Mouse (Mus musculus) thymus, postnatal 4 days (tissue): ENCODE results near the gene Shisa7.
"Not testable (repeated sequence)": the region's sequence is repeated elsewhere in the genome, so short reads cannot be mapped to it uniquely, and the experiment has no call there.

Experiments
- DNase-seq: peaks from one replicate; pipeline ENCODE4 v3.0.0; 2021

The Shisa7 gene

DNA sequence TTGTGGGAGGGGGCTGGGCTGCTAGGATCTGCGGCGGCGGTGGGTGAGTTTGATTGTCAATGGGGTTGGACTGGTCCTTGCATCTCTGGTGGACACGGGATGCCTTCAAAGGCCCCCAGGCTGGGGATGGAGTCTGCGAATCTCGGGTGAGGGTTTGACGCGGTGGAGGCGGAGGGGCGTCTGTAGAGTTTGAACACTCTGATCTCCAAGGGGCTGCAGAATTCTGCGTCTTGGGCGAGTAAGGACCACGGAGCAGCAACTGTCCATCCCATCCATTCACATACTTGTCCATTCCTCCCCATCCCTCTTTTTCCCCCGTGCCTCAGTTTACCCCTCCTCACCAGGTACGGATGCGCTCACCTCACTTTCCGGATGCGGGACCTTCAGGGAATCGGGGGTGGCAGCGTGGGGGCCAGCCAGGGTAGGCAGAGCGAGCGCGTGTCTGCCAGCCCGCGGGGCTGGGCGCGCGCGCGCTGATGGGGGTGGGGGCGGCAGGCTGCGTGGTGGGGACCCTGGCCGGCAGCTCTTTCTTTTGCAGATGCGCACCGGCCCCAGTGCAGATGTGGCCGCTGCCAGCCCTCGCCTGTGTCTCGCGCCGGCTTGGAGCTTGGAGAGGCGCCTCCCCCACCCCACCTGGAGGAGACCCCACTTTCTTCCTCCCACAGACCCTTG lies at the start of gene Shisa7:
TSS of gene Shisa7 (minus strand) at position 452 of the 672 bp plus-strand sequence.
- DNase-seq = no peak

DNA sequence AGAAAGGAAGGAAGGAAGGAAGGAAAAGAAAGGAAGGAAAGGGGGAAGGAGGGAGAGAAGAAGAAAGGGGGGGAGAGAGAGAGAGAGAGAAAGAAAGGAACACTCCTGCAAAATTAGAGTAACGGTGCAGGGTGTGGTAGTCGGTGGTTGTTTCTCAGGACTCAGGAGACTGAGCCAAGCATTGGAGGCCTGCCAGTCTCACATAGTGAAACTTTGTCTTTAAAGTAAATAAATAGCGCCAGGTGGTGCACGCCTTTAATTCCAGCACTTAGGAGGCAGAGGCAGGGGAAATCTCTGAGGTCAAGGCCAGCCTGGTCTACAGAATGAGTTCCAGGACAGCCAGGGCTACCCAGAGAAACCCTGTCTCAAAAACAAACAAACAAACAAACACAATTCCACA lies 42.2 kb upstream of the Shisa7 start:
- DNase-seq = no peak

DNA sequence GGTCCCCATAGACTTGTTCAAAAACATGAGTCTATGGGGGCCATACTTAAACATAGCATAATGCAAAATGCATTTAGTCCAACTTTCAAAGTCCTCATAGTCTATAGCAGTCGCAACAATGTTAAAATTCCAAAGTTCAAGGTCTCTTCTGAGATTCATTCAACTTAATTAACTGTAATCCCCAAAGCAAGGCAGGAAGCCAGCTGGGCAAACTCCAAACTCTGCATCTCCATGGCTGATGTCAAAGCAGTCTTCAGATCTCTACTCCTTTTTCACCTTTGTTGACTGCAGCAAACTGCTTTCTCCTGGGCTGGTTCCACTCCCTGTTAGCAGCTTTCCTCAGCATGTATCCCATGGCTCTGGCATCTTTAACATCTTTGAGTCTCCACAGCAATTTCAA lies 34.5 kb upstream of the Shisa7 start:
- not testable (repeated sequence) for DNase-seq

DNA sequence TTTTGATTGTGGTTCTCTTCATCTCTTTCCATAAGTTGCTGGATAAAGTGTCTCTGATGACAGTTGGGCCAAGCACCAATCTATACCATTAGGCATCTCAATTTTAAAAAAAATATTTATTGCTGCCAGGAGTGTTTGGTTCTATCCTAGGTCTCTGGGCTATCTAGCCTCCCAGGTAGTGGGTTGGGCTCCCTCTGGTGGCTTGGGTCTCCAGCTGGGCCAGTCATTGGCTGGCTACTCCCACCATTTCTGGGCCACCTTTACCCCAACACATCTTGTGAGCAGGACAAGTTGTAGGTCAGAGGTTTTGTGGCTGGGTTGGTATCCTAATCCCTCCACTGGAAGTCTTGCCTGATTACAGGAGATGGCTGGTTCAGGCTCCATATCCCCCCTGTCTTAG lies 33.7 kb upstream of the Shisa7 start:
- DNase-seq = peak; percentile 74

DNA sequence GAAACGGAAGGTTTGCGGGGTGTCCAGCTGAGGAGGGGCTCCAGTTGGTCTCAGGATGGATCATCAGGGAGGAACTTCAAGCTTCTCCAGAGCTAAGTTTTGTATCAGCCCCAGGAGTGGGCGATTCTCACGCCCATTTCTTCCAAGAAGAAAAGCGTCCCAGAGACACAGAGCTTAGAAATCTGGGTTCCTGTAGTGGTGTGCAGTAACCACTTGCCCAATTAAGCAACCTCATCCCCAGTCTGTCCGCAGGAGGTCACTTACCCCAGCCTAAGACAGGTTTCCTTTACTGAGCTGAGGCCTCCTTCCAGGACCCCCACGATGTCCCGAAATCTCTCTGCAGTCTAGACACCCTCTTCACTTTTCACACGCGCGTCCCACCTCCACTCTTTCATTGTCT lies 32.7 kb upstream of the Shisa7 start:
- peak; percentile 31 for DNase-seq

DNA sequence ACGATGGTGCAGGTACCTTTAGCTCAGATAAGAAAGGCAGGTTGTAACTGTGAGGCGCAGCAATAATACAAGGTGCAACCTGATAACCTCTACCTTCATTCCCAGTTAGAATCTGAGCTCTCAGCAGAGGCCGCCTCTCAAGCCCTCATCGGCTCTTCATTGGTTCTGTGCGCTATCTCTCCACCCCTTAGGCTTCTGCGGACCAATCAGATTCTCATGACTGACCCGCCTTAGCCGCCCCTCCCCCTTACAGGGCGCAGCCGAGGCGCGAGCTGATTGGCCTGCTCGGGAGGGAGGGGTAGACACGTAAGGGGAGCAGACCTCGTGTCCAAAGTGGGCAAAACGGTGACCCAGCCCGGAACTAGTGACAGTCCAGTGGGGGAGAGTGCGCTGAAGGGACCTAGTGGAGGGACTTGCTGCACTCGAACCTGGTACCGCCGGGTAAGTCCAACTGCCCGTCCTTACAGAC lies 32.3 kb upstream of the Shisa7 start, which contains the start of gene Isoc2a:
TSS of gene Isoc2a (plus strand) at position 401 of the 469 bp plus-strand sequence.
- DNase-seq = peak; percentile 86

DNA sequence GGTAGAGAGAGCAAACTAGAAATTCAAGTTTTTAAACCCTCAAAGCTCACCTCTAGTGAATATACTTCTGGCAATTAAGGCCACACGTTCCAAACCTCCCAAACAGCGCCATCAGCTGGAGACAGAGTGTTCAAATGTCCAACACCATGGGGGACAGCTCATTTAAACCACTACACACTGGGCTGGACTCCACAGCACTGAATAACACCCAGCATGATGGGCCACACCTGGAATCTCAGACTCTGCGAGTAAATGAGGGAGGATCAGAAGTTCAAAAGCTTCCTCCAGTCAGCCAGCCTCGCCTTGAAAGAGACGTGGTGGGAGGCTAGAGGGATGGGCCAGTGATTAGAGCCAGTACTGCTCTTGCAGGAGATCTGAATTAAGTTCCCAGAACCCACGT lies 25.6 kb upstream of the Shisa7 start, which contains the start of gene Isoc2b:
TSS of gene Isoc2b (minus strand) at position 126 of the 400 bp plus-strand sequence.
- no peak for DNase-seq

DNA sequence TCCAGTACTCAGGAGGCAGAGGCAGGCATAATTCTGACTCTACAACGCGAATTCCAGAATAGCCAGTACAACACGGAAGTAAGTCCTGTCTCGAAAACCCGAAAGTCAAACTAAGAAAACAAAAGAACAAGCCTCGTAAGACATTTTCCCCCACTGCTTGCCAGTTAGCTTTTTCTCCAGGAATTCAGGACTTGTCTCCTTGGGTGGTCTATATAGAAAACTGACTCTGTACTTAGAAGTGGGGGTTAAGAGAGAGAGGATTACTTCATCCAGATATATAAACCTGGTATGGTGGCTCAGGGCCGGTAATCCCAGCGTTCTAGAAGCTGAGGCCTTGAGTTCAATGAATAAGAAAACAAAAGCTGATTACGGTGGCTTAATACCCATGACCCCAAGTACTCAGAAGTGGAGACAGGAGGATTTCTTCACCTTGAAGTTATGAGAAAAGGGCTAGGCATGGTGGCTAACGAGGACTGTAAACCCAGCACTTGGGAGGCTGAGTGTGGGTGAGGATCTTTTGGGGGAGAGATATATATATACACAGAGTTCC lies 22.2 kb upstream of the Shisa7 start:
- no peak for DNase-seq

DNA sequence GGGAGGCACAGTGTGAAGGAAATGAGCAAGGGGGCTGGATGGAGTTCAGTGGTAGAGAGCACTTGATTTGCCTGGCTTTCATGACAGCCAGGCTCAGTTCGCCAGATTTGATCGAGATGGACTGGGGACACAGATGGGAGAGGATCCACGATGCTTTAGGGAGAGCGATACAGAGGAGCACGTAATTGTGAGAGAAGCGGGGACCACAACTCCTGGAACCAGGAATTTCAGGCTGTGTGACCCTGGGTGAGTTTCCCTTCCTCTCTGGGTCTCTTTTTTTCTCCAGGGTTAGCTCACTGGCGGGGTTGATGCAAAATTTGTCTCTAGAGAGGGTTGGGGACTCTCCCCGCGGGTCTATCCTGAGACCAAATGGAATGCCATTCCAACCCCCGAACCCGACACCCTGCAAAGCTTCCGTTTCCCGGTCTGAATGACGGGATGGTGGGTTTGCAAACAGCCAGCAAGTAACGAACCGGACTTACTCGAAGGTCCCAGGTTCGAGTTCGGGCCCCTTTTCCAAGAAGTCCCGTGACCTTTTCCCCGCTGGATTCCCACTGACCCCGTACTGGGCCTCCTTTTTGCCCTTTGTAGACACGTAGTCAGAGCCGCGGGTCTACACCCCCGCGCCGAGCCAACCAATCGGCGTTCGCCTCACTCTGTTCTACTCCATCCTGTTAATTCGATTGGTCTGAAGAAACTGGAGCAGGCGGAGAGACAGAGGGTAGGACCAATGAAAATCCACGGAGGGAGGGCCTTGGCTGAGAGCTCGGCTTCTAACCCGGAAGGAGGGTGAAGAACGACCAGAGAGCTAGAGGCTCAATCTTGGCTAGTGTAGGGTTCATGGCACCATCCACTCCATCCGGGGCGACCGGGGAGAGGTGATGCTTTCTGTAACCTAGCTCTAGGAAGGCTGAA lies 21.3 kb upstream of the Shisa7 start:
- peak; percentile 93 for DNase-seq

DNA sequence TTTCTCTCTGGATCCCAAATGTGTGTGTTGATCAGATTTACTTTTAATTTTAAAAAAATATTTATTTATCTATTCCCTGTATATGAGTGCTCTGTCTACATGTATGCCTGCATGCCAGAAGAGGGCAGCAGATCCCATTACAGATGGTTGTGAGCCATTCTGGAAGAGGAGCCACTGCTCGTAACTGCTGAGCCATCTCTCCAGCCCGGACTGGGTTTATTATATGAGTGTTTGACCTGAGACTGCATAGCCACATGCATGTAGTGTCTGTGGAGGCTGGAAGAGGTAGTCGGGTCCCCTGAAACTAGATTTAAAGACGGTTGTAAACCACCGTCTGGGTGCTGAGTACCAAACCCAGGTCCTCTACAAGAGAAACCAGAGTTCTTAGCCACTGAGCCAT lies 20.6 kb upstream of the Shisa7 start:
- DNase-seq = peak; percentile 64

DNA sequence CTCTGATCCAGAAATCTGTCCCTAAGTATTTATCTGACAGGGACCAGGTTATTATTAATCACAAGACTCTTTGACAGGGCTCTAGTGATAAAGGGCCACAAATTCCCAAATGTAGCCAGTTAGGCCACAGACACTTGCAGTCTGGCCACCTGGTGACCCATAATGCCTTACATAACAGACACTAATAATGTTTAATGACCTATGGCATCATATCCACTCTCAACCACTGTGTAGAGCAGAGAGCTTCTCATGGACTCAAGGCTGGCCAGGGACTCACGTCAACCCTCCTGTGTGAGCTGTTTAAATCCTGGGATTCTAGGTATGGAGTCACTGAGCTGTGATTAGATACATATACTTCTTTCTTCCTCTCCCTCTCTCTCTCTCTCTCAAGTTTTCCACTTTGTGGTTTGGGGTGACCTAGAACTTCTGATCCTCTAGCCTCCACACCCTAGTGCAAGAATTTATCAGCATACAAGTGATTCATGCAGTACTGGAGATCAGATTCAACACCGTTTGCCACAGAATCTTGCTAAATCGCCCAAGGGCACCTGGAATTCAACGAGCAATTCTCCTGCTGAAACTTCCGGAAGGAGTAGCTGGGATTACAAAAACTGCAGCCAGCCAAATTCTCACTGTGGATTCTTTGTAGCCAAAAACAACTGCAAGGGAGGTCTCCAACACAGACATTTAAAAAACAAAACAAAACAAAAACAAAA lies 19.8 kb upstream of the Shisa7 start:
- DNase-seq = no peak

DNA sequence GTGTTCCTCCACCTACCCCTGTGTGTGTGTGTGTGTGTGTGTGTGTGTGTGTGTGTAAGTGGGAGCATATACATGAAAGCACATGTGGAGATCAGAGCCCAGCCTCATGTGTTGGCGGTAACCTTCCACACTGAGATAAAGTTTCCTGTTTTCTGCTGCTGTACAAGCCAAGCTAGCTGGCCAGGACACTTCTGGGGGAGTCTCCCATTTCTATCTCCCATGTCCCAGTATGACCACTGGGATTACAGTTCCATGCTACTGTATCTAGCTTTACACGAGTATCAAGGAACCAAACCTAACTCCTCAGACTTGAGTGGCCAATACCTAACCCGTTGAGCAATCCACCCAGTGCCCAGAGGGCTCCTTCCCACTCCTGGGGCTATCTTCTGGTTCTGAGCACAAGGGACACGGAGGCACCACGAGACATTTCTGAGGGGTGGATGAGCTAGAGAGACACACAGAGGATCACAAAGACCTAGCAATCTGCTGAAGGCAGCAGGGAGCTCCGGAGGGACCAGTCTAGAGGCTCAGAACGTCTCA lies 19.1 kb upstream of the Shisa7 start:
- no peak for DNase-seq

DNA sequence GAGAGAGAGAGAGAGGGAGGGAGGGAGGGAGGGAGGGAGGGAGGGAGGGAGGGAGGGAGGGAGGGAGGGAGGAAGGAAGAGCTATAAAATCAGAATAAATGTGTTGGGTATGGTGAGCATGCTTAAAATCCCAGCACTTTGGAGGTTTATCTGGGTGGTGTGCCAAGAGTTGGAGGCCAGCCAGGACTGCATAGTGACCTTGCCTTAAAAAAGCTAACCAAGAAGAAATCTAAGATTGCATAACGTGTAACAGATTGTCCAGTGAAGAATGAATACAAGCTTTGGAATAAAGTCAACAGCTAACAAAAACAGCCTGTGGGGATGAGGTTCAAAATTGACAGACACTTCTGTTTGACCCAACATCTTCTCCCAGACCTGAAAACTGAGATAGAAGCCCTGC lies 18.5 kb upstream of the Shisa7 start:
- no peak for DNase-seq

DNA sequence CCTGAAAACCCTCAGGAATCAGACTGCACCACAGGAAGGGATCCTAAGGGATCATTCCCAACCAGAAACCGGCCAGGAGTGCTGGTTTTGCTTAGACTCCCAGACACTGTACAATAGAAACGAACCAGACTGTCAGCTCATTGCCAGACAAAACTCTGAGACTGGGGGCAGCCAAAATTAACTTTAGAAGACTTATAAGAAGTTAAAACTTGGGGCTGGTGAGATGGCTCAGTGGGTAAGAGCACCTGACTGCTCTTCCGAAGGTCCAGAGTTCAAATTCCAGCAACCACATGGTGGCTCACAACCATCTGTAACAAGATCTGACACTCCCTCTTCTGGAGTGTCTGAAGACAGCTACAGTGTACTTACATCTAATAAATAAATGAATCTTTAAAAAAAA lies 16.4 kb upstream of the Shisa7 start:
- not testable (repeated sequence) for DNase-seq

DNA sequence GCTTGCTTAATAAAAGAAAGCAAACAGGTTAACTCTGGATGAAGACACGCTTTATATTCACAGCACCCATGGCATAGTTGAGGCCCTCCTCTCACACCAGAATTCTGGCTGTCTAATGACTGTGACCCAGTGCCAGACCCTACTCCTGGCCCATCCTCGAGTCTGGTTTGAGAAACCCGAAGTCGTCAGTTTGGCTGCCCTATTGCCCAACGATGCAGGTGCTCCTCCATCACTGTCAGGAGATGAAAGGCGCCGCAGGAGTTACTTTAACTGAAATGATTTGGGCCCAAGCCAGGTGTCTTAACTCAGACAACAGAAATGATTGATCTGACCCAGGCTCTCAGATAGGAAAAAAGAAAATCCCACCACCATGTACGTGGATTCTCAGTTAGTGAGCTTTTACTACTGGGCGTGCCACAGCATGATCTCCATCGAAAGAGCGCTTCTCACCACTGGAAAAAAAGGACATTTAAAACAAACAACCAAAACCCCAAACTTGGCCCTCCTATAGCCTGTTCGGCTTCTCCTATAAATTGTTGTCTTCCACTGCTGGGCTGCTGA lies 15.0 kb upstream of the Shisa7 start:
- DNase-seq = no peak

DNA sequence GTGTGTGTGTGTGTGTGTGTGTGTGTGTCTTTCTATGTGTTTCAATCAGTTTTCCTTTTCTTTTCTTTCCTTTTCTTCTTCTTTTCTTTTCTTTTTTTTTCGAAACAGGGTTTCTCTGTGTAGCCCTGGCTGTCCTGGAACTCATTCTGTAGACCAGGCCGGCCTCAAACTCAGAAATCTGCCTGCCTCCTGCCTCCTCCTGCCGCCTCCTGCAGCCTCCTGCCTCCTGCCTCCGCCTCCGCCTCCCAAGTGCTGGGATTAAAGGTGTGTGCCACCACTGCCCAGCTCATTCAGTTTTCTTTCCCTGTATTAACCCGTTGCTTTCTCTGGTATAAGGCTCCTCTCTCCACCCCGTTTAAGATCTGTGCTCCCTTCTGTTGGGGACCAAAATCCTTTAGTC lies 12.8 kb upstream of the Shisa7 start:
- DNase-seq = peak; percentile 61

DNA sequence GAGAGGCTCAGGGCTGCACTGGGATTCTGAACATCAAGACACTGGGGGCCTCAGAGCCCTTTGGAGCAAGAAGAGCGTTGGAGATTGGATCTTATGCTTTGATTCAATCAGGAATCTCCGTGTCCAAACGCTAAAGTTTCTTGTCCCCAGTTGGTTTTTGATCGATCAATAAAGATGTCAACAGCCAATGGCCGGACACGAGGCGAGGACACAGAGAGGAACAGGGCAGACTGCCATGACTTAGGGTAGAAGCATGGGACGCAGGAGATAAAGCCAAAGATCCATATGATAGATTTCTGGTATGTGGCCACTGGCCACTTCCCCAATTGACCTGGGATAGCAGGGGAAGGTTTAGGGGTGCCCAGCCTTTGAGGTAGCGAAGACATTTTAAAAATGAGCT lies 12.0 kb upstream of the Shisa7 start:
- DNase-seq = no peak

DNA sequence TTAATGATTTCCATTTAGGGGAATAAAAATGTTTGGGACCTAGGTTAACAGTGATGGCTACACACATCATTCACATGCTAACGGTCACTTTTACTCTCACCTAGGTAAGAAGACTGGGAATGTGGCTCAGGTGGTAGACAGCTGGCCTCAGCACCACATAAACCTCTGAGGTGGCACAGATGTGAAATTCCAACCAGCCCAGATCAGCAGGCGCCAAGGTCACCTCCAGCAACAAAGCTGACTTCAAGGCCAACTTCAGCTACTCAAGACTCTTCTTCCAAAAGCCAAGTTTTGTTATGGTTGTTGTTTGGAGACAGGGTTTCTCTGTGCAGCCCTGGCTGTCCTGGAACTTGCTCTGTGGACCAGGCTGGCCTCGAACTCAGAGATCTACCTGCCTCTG lies 9.1 kb upstream of the Shisa7 start:
- no peak for DNase-seq

DNA sequence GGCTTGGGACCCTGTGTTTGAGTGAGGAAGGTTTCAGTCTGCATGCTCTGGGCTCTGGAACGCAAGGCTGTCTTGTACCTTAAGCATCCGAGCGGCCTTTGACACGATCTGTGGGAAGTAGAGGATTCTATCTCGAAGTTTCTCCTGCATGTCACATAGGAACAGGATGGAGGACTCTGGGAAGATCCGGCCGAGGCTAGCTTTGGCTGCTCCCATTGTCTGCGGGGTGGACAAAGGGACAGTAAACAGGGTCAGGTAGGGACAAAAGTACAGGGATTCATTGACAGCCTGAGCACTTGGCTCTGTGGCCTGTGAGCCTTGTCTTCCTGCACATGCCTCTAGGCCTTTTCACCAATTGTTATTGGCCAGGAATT lies 6.8 kb upstream of the Shisa7 start:
- DNase-seq = no peak

DNA sequence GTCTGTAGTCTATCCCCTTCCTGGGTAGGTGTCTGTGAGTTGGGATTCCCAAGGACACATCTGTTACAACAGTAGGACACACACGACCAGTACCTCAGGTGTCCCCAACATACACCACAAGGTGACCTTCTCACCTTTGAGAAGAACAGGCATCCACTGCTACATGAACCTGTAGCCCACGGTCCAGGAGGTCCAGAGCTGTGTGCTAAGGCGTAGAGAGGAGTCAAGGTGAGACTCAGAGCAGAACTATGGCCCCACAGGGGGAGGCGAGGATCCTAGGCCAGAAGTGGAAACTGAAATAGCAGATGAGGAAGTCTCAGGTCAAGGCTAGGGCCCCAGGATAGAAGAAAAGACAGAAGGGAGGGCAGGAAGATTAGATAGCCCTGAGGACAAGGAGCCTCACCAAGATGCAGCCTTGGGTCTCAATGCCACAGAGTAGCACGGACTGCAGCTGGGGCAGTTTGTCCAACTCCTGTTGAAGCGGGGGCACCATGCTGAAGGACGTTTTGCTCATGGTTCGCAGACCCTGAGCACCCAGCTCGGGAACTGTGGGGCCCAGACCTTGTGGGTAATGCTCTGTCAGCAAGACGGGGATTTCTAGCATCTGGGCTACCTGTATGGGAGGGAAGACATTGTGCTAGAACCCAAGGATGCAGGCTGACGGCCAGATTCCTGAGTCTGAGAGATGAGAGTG lies 6.3 kb upstream of the Shisa7 start:
- DNase-seq = no peak

DNA sequence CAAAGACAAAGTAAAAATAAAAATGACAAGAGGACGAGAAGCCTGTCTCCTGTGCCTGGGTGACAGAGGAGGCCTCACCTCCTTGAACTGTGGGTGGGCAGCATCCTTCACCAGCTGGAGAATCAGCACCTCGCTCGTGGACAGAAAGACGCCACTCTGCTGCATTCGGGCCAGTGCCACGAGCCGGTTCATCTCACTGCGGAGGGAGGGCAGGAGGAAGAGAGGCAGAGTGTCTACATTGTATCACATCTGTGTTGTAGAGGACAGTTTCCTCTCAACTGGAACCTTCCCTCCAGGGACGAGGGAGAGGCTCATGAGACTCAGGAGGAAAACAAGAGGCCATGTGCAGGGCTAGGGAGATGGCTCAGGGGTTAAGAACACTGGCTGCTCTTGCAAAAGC lies 4.9 kb upstream of the Shisa7 start:
- DNase-seq = no peak

DNA sequence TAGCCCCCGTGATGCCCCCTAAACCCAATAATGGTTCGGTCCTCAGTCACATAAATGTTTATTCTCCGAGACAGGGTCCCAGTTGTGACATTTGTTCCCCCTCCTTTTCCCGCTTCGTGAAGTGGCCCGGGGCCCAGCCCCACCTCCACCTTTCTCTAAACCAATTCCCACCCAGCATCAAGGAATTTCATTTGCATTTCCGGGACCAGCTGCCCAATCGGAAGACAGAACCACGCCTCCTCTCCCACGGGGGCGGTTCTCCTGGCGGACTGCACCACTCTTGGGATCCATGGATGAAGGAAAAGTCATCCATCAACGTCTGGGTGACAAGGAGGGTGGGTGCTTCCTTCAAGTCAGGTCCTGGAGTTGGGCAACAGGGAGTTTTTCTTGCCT lies 417 bp upstream of the Shisa7 start:
- DNase-seq = peak; percentile 26
